Comparison of ENCODE assay signal across 8 mouse cellular contexts in genomic region chr11:79686501-79687121, GRCm38 (mm10).
DNase-seq lines count a peak whose midpoint lies in the region; ATAC-seq lines count a peak whose summit lies in the region.

No protein-coding gene starts in this region.

- H3K4me2 ChIP-seq in intestine, embryonic 14.5 days (ENCODE audit: low read length), result no peak overlapping the region

- no peak overlapping the region for H3K27ac ChIP-seq in intestine, embryonic 14.5 days (ENCODE audit: low read depth)
- no peak overlapping the region for H3K27ac ChIP-seq in midbrain, embryonic 10.5 days (replicated peaks)

- H3K27me3 ChIP-seq in intestine, embryonic 14.5 days (replicated peaks; ENCODE audit: control insufficient read depth, insufficient read depth, low read length), result no peaks in the 10 kb centered on the region
- H3K27me3 ChIP-seq in midbrain, embryonic 10.5 days (ENCODE audit: low read depth, poor library complexity, severe bottlenecking), result no peaks in the 10 kb centered on the region

- H3K36me3 ChIP-seq in intestine, embryonic 14.5 days (ENCODE audit: control insufficient read depth, insufficient read depth, low read length), result no peaks in the 10 kb centered on the region; the same call in 1 of the 2 replicates
- peaks cover 87% of the 10 kb centered on the region for H3K36me3 ChIP-seq in midbrain, embryonic 10.5 days

- no peaks in the 10 kb centered on the region for H3K4me1 ChIP-seq in intestine, embryonic 14.5 days (replicated peaks; ENCODE audit: control insufficient read depth, insufficient read depth, low read length)
- H3K4me1 ChIP-seq in midbrain, embryonic 10.5 days, result peaks cover 4% of the 10 kb centered on the region; the same call in 1 of the 2 replicates

- DNase-seq in ZHBTc4 (ENCODE audit: low read depth, low spot score), result peak; percentile 92
- peak; percentile 88 to 94 for DNase-seq in cerebellum, postnatal 4 days (ENCODE audit: low spot score in 2 of 2)
- peak; percentile 97 for DNase-seq in gastrocnemius, postnatal 10 days
- DNase-seq in intestine, embryonic 14.5 days (ENCODE audit: low spot score), result peak; percentile 98
- peak; percentile 70 to 87 for DNase-seq in left cerebral cortex, postnatal 10 days (ENCODE audit: extremely low spot score in 1 of 2, low spot score in 2 of 2)
- DNase-seq in midbrain, embryonic 10.5 days (ENCODE audit: low spot score), result peak; percentile 90
- peak; percentile 71 to 81 for DNase-seq in right cerebral cortex, postnatal 36 days (ENCODE audit: low spot score in 2 of 2)
- DNase-seq in urinary bladder, postnatal 4 days (ENCODE audit: low spot score in 2 of 2), result peak; percentile 76 to 91

- H3K4me3 ChIP-seq in intestine, embryonic 14.5 days (ENCODE audit: low read depth, low read length), result no peak overlapping the region
- H3K4me3 ChIP-seq in midbrain, embryonic 10.5 days, result no peak overlapping the region

- peak; percentile 85 for ATAC-seq in intestine, embryonic 14.5 days (replicated peaks; ENCODE audit: low FRiP score, low TSS enrichment, low read depth)

- intact Hi-C loops in left cerebral cortex, postnatal 10 days (cut with DNase I), result loop anchor here (1.0 to 2.0 kb wide), 2 partner anchors 61 to 102 kb away; no protein-coding TSS in a partner anchor

- H3K9ac ChIP-seq in intestine, embryonic 14.5 days (ENCODE audit: low read length), result no peak overlapping the region

- 70% methylated on average over 26 of the region's 26 CpGs for WGBS in intestine, embryonic 14.5 days
- 72% methylated on average over 26 of the region's 26 CpGs for WGBS in midbrain, embryonic 10.5 days

- no peaks in the 10 kb centered on the region for H3K9me3 ChIP-seq in intestine, embryonic 14.5 days (ENCODE audit: control insufficient read depth, low read length)
- no peaks in the 10 kb centered on the region for H3K9me3 ChIP-seq in midbrain, embryonic 10.5 days (replicated peaks)
